Mouse (Mus musculus) kidney, postnatal 0 days (tissue): ENCODE data around the gene Bst2. TPM values are rescaled to one million over a fixed set of nuclear protein-coding genes. Genes with fewer than 3 reads are reported as not detected.

ENCODE experiments used
- ATAC-seq: fragments of 200-750 bp; cut with Nextera tagmentation; replicated peaks from 2 replicates; pipeline ENCODE4 v1.8.0; 2017; ENCODE audit warnings: low read depth, moderate number of reproducible peaks, moderate TSS enrichment, moderate library complexity; ENCODE audit not compliant: low FRiP score
- DNase-seq: peaks from one replicate; pipeline ENCODE4 v3.0.0-alpha.2; 2016; ENCODE audit warnings: low spot score
- H3K27ac ChIP-seq: fragments of 300-500 bp; sonication (generic); 2 replicates; pipeline ENCODE4 v1.5.1; 2014; ENCODE audit warnings: mild to moderate bottlenecking
- H3K27me3 ChIP-seq: fragments of 300-500 bp; sonication (generic); 2 replicates; pipeline ENCODE4 v1.6.1; 2014; ENCODE audit warnings: low read length, mixed read lengths; ENCODE audit not compliant: insufficient read depth
- H3K36me3 ChIP-seq: fragments of 300-500 bp; sonication (generic); 2 replicates; pipeline ENCODE4 v1.6.1; 2014; ENCODE audit warnings: low read length, mixed read lengths; ENCODE audit not compliant: insufficient read depth
- H3K4me1 ChIP-seq: fragments of 300-500 bp; sonication (generic); replicated peaks from 2 replicates; pipeline ENCODE4 v1.6.1; 2014; ENCODE audit warnings: antibody characterized with exemption, low read length, mixed read lengths; ENCODE audit not compliant: insufficient read depth
- H3K4me2 ChIP-seq: fragments of 300-500 bp; sonication (generic); 2 replicates; pipeline ENCODE4 v1.6.1; 2014; ENCODE audit warnings: mild to moderate bottlenecking, low read length, moderate library complexity, mixed read lengths
- H3K4me3 ChIP-seq: fragments of 300-500 bp; sonication (generic); replicated peaks from 2 replicates; pipeline ENCODE4 v1.5.1; 2014; ENCODE audit warnings: low read depth, low read length
- H3K9ac ChIP-seq: fragments of 300-500 bp; sonication (generic); 2 replicates; pipeline ENCODE4 v1.6.1; 2014; ENCODE audit warnings: low read depth, low read length
- H3K9me3 ChIP-seq: fragments of 300-500 bp; sonication (generic); replicated peaks from 2 replicates; pipeline ENCODE4 v1.6.1; 2016; ENCODE audit warnings: low read length, inconsistent platforms, mixed read lengths
- CTCF ChIP-seq: IDR thresholded peaks from 2 replicates; pipeline ENCODE4 v1.5.1; 2016; ENCODE audit warnings: antibody characterized with exemption, low read depth, mild to moderate bottlenecking, moderate library complexity
- WGBS: fragments of 180-500 bp; shearing (Covaris S2); extraction: QIAGEN DNeasy Blood & Tissue Kit; methylation state at CpG from one replicate; pipeline ENCODE4 v1.1.7; 2014; 5-methylcytosine and 5-hydroxymethylcytosine counted together
- polyA plus RNA-seq: library from polyadenylated mRNA; unstranded; fragments of >200 nt; fragmentation: Nextera tagmentation; extraction: Ambion mirVana; gene quantifications from 2 replicates; pipeline ENCODE4 v1.2.1, GENCODE M21; 2015

The Bst2 gene
- polyA plus RNA-seq, 1 experiment from 2014 or later, result 124 TPM

- Histone ChIP-seq H3K36me3 (0 out of 2 replicates have a peak, but pooled peaks cover under 1% of the 10 kb centered on the region), H3K27ac (peak within 1 kb of the TSS; percentile 54; the same call in 1 of the 2 replicates), H3K4me2 (peak within 1 kb of the TSS; percentile 83), H3K4me1 (peaks cover 18% of the 10 kb centered on the region; the same call in 1 of the 2 replicates), H3K9ac (peak within 1 kb of the TSS; percentile 78), H3K4me3 (peak within 1 kb of the TSS; percentile 55), H3K27me3 (no peaks in the 10 kb centered on the region), H3K9me3 (no peaks in the 10 kb centered on the region)
- ATAC-seq (peak; percentile 52), DNase-seq (peak; percentile 97)
- 5% methylated on average over 56 of the region's 58 CpGs for WGBS
- TF ChIP-seq CTCF, result no peak
These were observed 51.8 kb downstream of the Bst2 start, which contains the start of gene Ano8 for GRCm38 (mm10) chr8:71485142-71486135. Gene Ano8, minus strand, starts transcription at chr8:71485963.

- no peaks in the 10 kb centered on the region for H3K27me3 ChIP-seq
- WGBS, result 96% methylated on average over 19 of the region's 19 CpGs
- H3K36me3 ChIP-seq, result no peaks in the 10 kb centered on the region
- no peak for TF ChIP-seq CTCF
- no peak overlapping the region for H3K4me3 ChIP-seq
- ATAC-seq (no peak), DNase-seq (no peak)
- no peaks in the 10 kb centered on the region for H3K9me3 ChIP-seq
- peak overlapping the region; percentile 83 for H3K4me2 ChIP-seq
- no peak overlapping the region for H3K27ac ChIP-seq
- H3K9ac ChIP-seq, result no peak overlapping the region
- H3K4me1 ChIP-seq, result peaks cover 18% of the 10 kb centered on the region; the same call in 1 of the 2 replicates
These were observed 52.5 kb downstream of the Bst2 start for GRCm38 (mm10) chr8:71484736-71485135.

Other genes with a start within 250 kb of the Bst2 start
- gene Use1, start 170.6 kb downstream of the Bst2 start, polyA plus RNA-seq, result 129 and 140 TPM in 2 replicates
- gene Ocel1, start 166.2 kb downstream of the Bst2 start, polyA plus RNA-seq, result 8.1 and 8.4 TPM in 2 replicates
- gene Nr2f6, start 155.5 kb downstream of the Bst2 start, polyA plus RNA-seq, result 110 and 138 TPM in 2 replicates
- gene Ushbp1, start 141.7 kb downstream of the Bst2 start, polyA plus RNA-seq, result 18.8 and 20.4 TPM in 2 replicates
- 92.3 and 96.4 TPM in 2 replicates for gene Babam1, start 140.6 kb downstream of the Bst2 start, polyA plus RNA-seq
- 7.9 and 9.2 TPM in 2 replicates for gene Ankle1, start 131.4 kb downstream of the Bst2 start, polyA plus RNA-seq
- gene Abhd8, start 73.8 kb downstream of the Bst2 start, polyA plus RNA-seq, result 35.0 and 38.3 TPM in 2 replicates
- 242 and 245 TPM in 2 replicates for gene Mrpl34, start 72.5 kb downstream of the Bst2 start, polyA plus RNA-seq
- 88.0 and 93.7 TPM in 2 replicates for gene Dda1, start 68.3 kb downstream of the Bst2 start, polyA plus RNA-seq
- 0.84 and 1.4 TPM in 2 replicates for gene Ano8, start 51.5 kb downstream of the Bst2 start, polyA plus RNA-seq
- gene Gtpbp3, start 49.4 kb downstream of the Bst2 start, polyA plus RNA-seq, result 14.5 and 14.6 TPM in 2 replicates
- gene Plvap, start 25.7 kb downstream of the Bst2 start, polyA plus RNA-seq, result 182 and 208 TPM in 2 replicates
- gene Ccdc194, start 11.7 kb downstream of the Bst2 start, polyA plus RNA-seq, result 0.19 and 0.20 TPM in 2 replicates
- gene Mvb12a, start 5.5 kb upstream of the Bst2 start, polyA plus RNA-seq, result 129 and 131 TPM in 2 replicates
- gene Tmem221, start 21.4 kb upstream of the Bst2 start, polyA plus RNA-seq, result 17.1 and 19.1 TPM in 2 replicates
- 0.13 and 0.20 TPM in 2 replicates for gene Nxnl1, start 29.1 kb upstream of the Bst2 start, polyA plus RNA-seq
- 50.5 and 53.7 TPM in 2 replicates for gene Slc27a1, start 31.4 kb upstream of the Bst2 start, polyA plus RNA-seq
- 279 and 296 TPM in 2 replicates for gene Pgls, start 54.7 kb upstream of the Bst2 start, polyA plus RNA-seq
- gene Fam129c, start 60.2 kb upstream of the Bst2 start, polyA plus RNA-seq, result 2.5 and 2.8 TPM in 2 replicates
- gene Colgalt1, start 73.5 kb upstream of the Bst2 start, polyA plus RNA-seq, result 64.1 and 66.2 TPM in 2 replicates
- gene Unc13a, start 134.3 kb upstream of the Bst2 start, polyA plus RNA-seq, result 0.50 and 0.60 TPM in 2 replicates
- gene Jak3, start 138.8 kb upstream of the Bst2 start, polyA plus RNA-seq, result 5.3 TPM in 2 replicates
- 1.3 TPM in 2 replicates for gene Insl3, start 151.8 kb upstream of the Bst2 start, polyA plus RNA-seq
- 4.3 TPM in 2 replicates for gene B3gnt3, start 164.3 kb upstream of the Bst2 start, polyA plus RNA-seq
- gene Fcho1, start 188.3 kb upstream of the Bst2 start, polyA plus RNA-seq, result 3.4 and 4.1 TPM in 2 replicates